Mouse (Mus musculus) erythroblast, embryonic 14.5 days (primary cell): ENCODE measurements at regions not wholly inside any gene's neighbourhood (a gene's known extent, or its start where the extent isn't known, plus 50 kb on each side); places are given as distances from the start of the nearest gene placed in this dataset.

ENCODE experiments used
- GATA1 ChIP-seq: IDR thresholded peaks from 2 replicates; pipeline ENCODE4 v1.6.1; 2012; ENCODE audit warnings: low read length, inconsistent platforms, mixed read lengths
- TAL1 ChIP-seq: IDR thresholded peaks from 3 replicates; pipeline ENCODE4 v1.6.1; 2012; ENCODE audit warnings: low read length, inconsistent platforms, mixed read lengths

GRCm38 (mm10) chr4:62780409-62780808, 185.0 kb upstream of the Zfp618 start:
- TF ChIP-seq GATA1: no peak
- TF ChIP-seq TAL1: no peak
